Mouse (Mus musculus) lung, adult 18-20 months (tissue): ENCODE results near the gene Noc4l.

Source experiments
- DNase-seq, 2 experiments: peaks; one replicate each; pipeline ENCODE4 v3.0.0; 2022; ENCODE audit warnings: mixed read lengths in 2 of 2

The Noc4l gene

GRCm38 (mm10) chr5:110608941-110609340 lies 44.3 kb downstream of the Noc4l start:
- DNase-seq, result no peak

- DNase-seq, result no peak
These were observed 44.9 kb downstream of the Noc4l start for GRCm38 (mm10) chr5:110608336-110608735.

DNA sequence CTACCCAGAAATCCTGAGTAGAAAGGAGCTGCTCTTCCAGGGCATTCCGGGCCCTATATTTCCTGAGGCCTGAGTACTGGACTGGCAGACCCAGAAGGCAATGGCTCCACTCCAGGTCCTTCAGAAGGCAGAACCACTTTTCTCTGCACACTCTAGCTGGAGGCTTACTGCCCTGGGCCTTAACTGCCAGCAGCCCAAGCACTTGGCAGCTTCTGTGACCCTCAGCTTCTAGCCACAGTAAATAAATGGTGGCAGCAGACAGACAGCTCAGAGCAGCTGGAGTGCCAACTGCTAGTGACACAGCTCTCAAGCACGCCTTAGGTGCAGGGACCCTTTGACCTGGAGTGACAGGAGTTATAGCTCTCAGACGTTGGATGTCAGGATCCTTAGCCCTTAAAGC lies 45.5 kb downstream of the Noc4l start:
- peak; percentile 12 to 15 for DNase-seq

DNA sequence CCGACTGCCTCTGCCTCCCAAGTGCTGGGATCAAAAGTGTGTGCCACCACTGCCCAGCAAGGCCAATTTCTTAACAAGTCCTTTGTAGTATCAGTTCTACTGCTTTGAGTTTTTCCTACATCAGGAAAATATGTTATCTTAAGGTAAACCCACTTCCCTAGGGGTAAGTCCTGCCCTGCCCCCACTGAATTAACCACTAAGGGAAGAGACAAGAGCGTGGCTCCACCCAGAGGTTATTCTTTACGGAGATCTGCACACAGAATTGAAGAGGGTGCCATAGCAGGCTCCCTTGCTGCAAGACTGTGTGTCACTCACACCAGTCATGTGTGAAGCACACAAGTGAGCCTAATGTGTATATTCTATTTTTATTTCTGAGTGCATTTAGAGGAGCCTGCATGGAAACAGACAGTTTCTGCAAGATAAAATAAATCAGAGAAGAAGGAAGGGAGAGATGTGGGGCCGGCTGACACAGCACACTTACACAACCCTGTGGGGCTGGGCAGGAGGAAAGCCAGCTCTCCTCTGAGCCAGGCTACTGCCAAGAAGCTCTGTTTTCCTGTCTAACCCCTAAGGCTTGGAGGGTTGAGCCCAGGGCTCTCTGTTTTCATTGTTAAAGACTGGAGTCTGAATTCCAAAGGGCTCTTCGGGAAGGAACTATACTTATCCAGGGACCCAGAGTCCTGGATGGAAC lies 47.5 kb downstream of the Noc4l start:
- no peak for DNase-seq

DNA sequence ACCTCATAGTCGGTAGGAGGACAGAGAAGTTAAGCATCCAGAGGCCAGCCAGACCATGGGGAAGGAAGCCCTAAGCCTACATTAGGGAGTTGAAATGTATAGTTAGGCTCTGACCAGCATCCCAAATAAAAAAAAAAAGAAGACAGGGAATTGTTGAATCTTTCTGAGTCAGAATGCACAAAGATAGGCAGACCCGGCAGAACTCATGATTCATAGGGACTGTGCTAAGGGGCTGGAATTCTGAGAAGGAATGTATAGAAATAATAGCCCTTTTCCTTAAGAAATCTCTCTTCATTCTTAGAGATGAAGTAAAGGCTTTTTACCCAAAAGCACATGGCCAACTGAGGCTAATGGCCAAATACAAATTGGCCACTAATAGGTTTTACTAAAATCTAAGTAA lies 48.9 kb downstream of the Noc4l start:
- DNase-seq, result no peak

DNA sequence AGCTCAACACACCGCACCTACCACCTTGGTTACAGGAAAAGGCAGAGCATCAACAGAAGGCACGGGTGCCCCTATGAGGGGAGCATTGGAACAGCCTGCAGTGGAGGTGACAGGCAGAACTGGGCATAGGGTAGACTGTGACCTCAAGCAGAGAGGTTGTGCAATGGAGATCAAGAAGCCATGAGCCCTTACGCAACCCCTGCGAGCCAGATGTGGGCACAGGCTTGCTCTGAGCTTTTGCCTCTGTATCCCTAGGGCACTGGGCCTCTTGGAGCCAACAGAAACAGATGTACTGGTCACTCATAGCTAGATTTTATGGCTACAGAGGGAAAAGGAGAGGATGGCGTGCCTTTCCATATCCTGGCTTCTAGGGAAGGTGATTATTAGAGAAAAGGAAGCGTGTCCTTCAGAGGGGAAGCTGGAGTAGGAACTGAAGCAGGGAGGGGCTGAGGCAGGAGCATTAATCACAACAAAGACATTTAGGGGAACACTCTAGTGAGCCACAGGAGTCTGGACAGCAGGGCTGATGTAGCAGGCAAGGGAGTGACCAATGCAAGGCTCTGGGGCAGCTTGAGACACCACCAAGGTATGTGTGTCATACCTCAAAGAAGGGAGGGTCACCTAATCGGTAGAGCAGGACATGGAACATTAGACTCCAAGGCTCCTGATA lies 50.1 kb downstream of the Noc4l start:
- DNase-seq, result no peak
